Mouse (Mus musculus): Measurements from ENCODE around the gene Zfp9.

Gene Zfp9

GRCm38 (mm10) chr6:118478957-118479708 is at the start of gene Zfp9:
Gene Zfp9 (minus strand): TSS chr6:118479320.
- DNase-seq (ENCODE audit: low read depth): peak; percentile 58

GRCm38 (mm10) chr6:118520668-118521067 is 41.5 kb upstream of the Zfp9 start:
- no peak for DNase-seq (ENCODE audit: low read depth)

GRCm38 (mm10) chr6:118513335-118514012 is 34.4 kb upstream of the Zfp9 start:
- no peak for DNase-seq (ENCODE audit: low read depth)

GRCm38 (mm10) chr6:118499010-118499409 is 19.9 kb upstream of the Zfp9 start:
- DNase-seq (ENCODE audit: low read depth): no peak

GRCm38 (mm10) chr6:118482125-118482524 is 3.0 kb upstream of the Zfp9 start:
- no peak for DNase-seq (ENCODE audit: low read depth)

- DNase-seq (ENCODE audit: low read depth): no peak
Measured at GRCm38 (mm10) chr6:118477875-118478785, 990 bp downstream of the Zfp9 start.

- no peak for DNase-seq (ENCODE audit: low read depth)
Measured at GRCm38 (mm10) chr6:118462069-118462705, 16.9 kb downstream of the Zfp9 start.

GRCm38 (mm10) chr6:118457726-118458125 is 21.4 kb downstream of the Zfp9 start:
- peak; percentile 22 for DNase-seq (ENCODE audit: low read depth)

GRCm38 (mm10) chr6:118455042-118455631 is 24.0 kb downstream of the Zfp9 start, which contains the start of gene Zfp248:
Gene Zfp248 (minus strand): TSS chr6:118455528.
- peak; percentile 78 for DNase-seq (ENCODE audit: low read depth)

GRCm38 (mm10) chr6:118454452-118454851 is 24.7 kb downstream of the Zfp9 start:
- DNase-seq (ENCODE audit: low read depth): no peak

GRCm38 (mm10) chr6:118431502-118431901 is 47.6 kb downstream of the Zfp9 start:
- DNase-seq (ENCODE audit: low read depth): no peak

- DNase-seq (ENCODE audit: low read depth): no peak
Measured at GRCm38 (mm10) chr6:118426666-118427065, 52.5 kb downstream of the Zfp9 start.

GRCm38 (mm10) chr6:118419050-118419920 is 59.8 kb downstream of the Zfp9 start, which contains the start of gene Bms1:
Gene Bms1 (minus strand): TSS chr6:118419474.
- DNase-seq (ENCODE audit: low read depth): peak; percentile 94
